In the genomic region with DNA sequence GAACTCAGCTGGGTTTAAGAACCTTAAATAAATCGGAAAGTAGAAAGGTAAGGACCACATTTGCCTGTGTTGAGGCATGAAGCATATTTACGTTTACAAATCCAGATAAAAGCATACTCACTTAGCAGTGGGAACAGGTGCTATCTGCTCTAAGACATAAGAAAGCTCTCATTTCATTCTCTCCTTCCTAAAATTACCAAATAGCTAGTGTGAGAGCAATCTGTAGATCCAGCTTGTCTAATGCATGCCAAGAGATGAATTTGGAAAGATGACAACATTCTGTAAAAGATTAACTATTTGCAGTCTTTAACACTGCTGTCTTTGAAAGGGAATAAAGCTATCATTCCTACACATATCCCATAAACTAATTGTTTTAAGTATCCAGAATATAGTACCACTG, we compare ENCODE assay signal across 18 mouse cellular contexts.
"Had no signal": no experiment of that assay in that cellular context is flagged by ENCODE, and none has a peak within 500 bp of the region (broad histone marks: within the 10 kb centered on the region; RNA-seq: fewer than 3 reads in every experiment).

No protein-coding gene starts in this region.

- H3K9me3 ChIP-seq: limb, embryonic 12.5 days; limb, embryonic 15.5 days; liver, embryonic 12.5 days; liver, embryonic 15.5 days; midbrain, embryonic 12.5 days; neural tube, embryonic 13.5 days had no signal

- DNase-seq: kidney, postnatal 14 days; kidney, postnatal 4 days; left cerebral cortex, postnatal 4 days; lung, adult 2 months; lung, postnatal 14 days; retina, postnatal 1 day; thymus, adult 2 months; thymus, postnatal 14 days; thymus, postnatal 4 days had no signal

- H3K4me2 ChIP-seq: limb, embryonic 12.5 days; limb, embryonic 15.5 days; liver, embryonic 12.5 days; liver, embryonic 15.5 days; midbrain, embryonic 12.5 days; neural tube, embryonic 13.5 days had no signal

- H3K27ac ChIP-seq: limb, embryonic 12.5 days; limb, embryonic 15.5 days; liver, embryonic 12.5 days; liver, embryonic 15.5 days; macrophage; midbrain, embryonic 12.5 days; neural tube, embryonic 13.5 days had no signal

- H3K27me3 ChIP-seq: limb, embryonic 12.5 days; limb, embryonic 15.5 days; liver, embryonic 12.5 days; liver, embryonic 15.5 days; midbrain, embryonic 12.5 days; neural tube, embryonic 13.5 days had no signal

- H3K9ac ChIP-seq: limb, embryonic 12.5 days; limb, embryonic 15.5 days; liver, embryonic 12.5 days; liver, embryonic 15.5 days; midbrain, embryonic 12.5 days; neural tube, embryonic 13.5 days had no signal

- H3K4me1 ChIP-seq: limb, embryonic 15.5 days; liver, embryonic 12.5 days; liver, embryonic 15.5 days; midbrain, embryonic 12.5 days; neural tube, embryonic 13.5 days had no signal

- ATAC-seq: liver, embryonic 12.5 days; midbrain, embryonic 16.5 days had no signal

- H3K4me3 ChIP-seq: limb, embryonic 12.5 days; limb, embryonic 15.5 days; liver, embryonic 12.5 days; liver, embryonic 15.5 days; midbrain, embryonic 12.5 days; myocyte; neural tube, embryonic 13.5 days had no signal

- H3K36me3 ChIP-seq: limb, embryonic 12.5 days; limb, embryonic 15.5 days; liver, embryonic 12.5 days; liver, embryonic 15.5 days; midbrain, embryonic 12.5 days; neural tube, embryonic 13.5 days had no signal
